ENCODE assay signal across 8 mouse cellular contexts in genomic region chr14:14013252-14013711, GRCm38 (mm10). TPM values are rescaled to one million over a fixed set of nuclear protein-coding genes. Genes with fewer than 3 reads are reported as not detected.
A peak's percentile ranks its signal among the peaks of the same experiment; 100 is the strongest.
DNase-seq lines count a peak whose midpoint lies in the region; ATAC-seq and TF ChIP-seq lines count a peak whose summit lies in the region.

No protein-coding gene starts in this region.

- H3K4me3 ChIP-seq in heart, embryonic 15.5 days = peak overlapping the region; percentile 89
- peak overlapping the region; percentile 56 to 83 (median 76) for H3K4me3 ChIP-seq in CH12.LX (replicated peaks in 1 of 3; ENCODE audit: low read depth in 2 of 3, low read length in 2 of 3, poor library complexity in 1 of 3)
- H3K4me3 ChIP-seq in liver, embryonic 12.5 days = peak overlapping the region; percentile 88
- peak overlapping the region; percentile 90 for H3K4me3 ChIP-seq in neural tube, embryonic 12.5 days

- no peaks in the 10 kb centered on the region for H3K9me3 ChIP-seq in heart, embryonic 15.5 days (replicated peaks)
- no peaks in the 10 kb centered on the region for H3K9me3 ChIP-seq in CH12.LX (replicated peaks; ENCODE audit: low read length)
- no peaks in the 10 kb centered on the region for H3K9me3 ChIP-seq in liver, embryonic 12.5 days (replicated peaks)
- H3K9me3 ChIP-seq in neural tube, embryonic 12.5 days = no peaks in the 10 kb centered on the region

- peak overlapping the region; percentile 96 for H3K9ac ChIP-seq in heart, embryonic 15.5 days
- H3K9ac ChIP-seq in CH12.LX (ENCODE audit: insufficient read depth, low read depth) = peak overlapping the region; percentile 96
- H3K9ac ChIP-seq in liver, embryonic 12.5 days = peak overlapping the region; percentile 90
- peak overlapping the region; percentile 99 for H3K9ac ChIP-seq in neural tube, embryonic 12.5 days

- no peak for TF ChIP-seq CTCF in CH12.LX (conservative IDR thresholded peaks at IDR 0.05 in 1 of 2, IDR thresholded peaks at IDR 0.05 in 1 of 2; ENCODE audit: low read depth in 2 of 2, low read length in 2 of 2)

- no peak for TF ChIP-seq EP300 in CH12.LX (IDR thresholded peaks at IDR 0.05; ENCODE audit: low read length)

- TF ChIP-seq RAD21 in CH12.LX (IDR thresholded peaks at IDR 0.05; ENCODE audit: low read depth, low read length) = no peak

- no peak for TF ChIP-seq POLR2A in CH12.LX (IDR thresholded peaks at IDR 0.05; ENCODE audit: low read depth, low read length)

- dilution Hi-C loops in CH12.LX (cut with MboI; ENCODE audit: extremely low pct_ligation_motif_present, extremely low pct_unique_long_range_greater_than_20kb, low sequenced_read_pairs) = no loop called here

- in situ Hi-C loops in CH12.LX (cut with MboI; ENCODE audit: low pct_ligation_motif_present, low pct_unique_long_range_greater_than_20kb, low sequenced_read_pairs) = no loop called here

- no peaks in the 10 kb centered on the region for H3K79me2 ChIP-seq in CH12.LX (replicated peaks; ENCODE audit: control insufficient read depth, extremely low read depth, insufficient read depth, poor library complexity, severe bottlenecking)

- H3K4me2 ChIP-seq in heart, embryonic 15.5 days = peak overlapping the region; percentile 87
- peak overlapping the region; percentile 57 for H3K4me2 ChIP-seq in CH12.LX (ENCODE audit: insufficient read depth, low read depth, poor library complexity, severe bottlenecking)
- peak overlapping the region; percentile 93 for H3K4me2 ChIP-seq in liver, embryonic 12.5 days
- peak overlapping the region; percentile 89 for H3K4me2 ChIP-seq in neural tube, embryonic 12.5 days (replicated peaks)

- peaks cover 14% of the 10 kb centered on the region for H3K4me1 ChIP-seq in heart, embryonic 15.5 days (replicated peaks)
- peaks cover 0 to 10% of the 10 kb centered on the region in 2 experiments; a peak in 2 of 4 replicates for H3K4me1 ChIP-seq in CH12.LX (ENCODE audit: control insufficient read depth in 1 of 2, insufficient read depth in 2 of 2)
- peaks cover 22% of the 10 kb centered on the region for H3K4me1 ChIP-seq in liver, embryonic 12.5 days
- H3K4me1 ChIP-seq in neural tube, embryonic 12.5 days = peaks cover 15% of the 10 kb centered on the region

- peak; percentile 41 for ATAC-seq in heart, embryonic 15.5 days (replicated peaks; ENCODE audit: insufficient number of reproducible peaks, insufficient read depth, low FRiP score, low read depth)
- peak; percentile 35 to 51; a peak in 3 of 4 replicates for ATAC-seq in hematopoietic stem cell, adult 5-6 weeks (replicated peaks in 1 of 2; ENCODE audit: insufficient read depth in 1 of 2, low FRiP score in 2 of 2, low TSS enrichment in 1 of 2, low read depth in 1 of 2, poor library complexity in 2 of 2, severe bottlenecking in 2 of 2)
- ATAC-seq in liver, embryonic 12.5 days = peak; percentile 63
- ATAC-seq in neural tube, embryonic 12.5 days (ENCODE audit: low FRiP score, low read depth) = peak; percentile 80

- DNase-seq in heart, adult 18-20 months = no peak
- peak; percentile 13 for DNase-seq in CH12.LX (ENCODE audit: extremely low read depth)
- peak; percentile 67 for DNase-seq in cerebellum, adult 11-12 months
- no peak for DNase-seq in layer of hippocampus, postnatal 36 days

- no peaks in the 10 kb centered on the region for H3K27me3 ChIP-seq in heart, embryonic 15.5 days
- no peaks in the 10 kb centered on the region for H3K27me3 ChIP-seq in CH12.LX (replicated peaks)
- no peaks in the 10 kb centered on the region for H3K27me3 ChIP-seq in liver, embryonic 12.5 days (replicated peaks)
- no peaks in the 10 kb centered on the region for H3K27me3 ChIP-seq in neural tube, embryonic 12.5 days (replicated peaks)

- peak overlapping the region; percentile 100 for H3K27ac ChIP-seq in heart, embryonic 15.5 days
- peak overlapping the region; percentile 45 for H3K27ac ChIP-seq in CH12.LX (ENCODE audit: insufficient read depth, low read depth)
- H3K27ac ChIP-seq in liver, embryonic 12.5 days = peak overlapping the region; percentile 94
- H3K27ac ChIP-seq in neural tube, embryonic 12.5 days = peak overlapping the region; percentile 98

- H3K36me3 ChIP-seq in heart, embryonic 15.5 days = 0 out of 2 replicates have a peak, but pooled peaks cover under 1% of the 10 kb centered on the region
- peaks cover 0 to 17% of the 10 kb centered on the region in 2 experiments for H3K36me3 ChIP-seq in CH12.LX (replicated peaks in 1 of 2; ENCODE audit: control insufficient read depth in 1 of 2, insufficient read depth in 1 of 2, low read length in 1 of 2)
- peaks cover 12% of the 10 kb centered on the region; the same call in 1 of the 2 replicates for H3K36me3 ChIP-seq in liver, embryonic 12.5 days
- no peaks in the 10 kb centered on the region for H3K36me3 ChIP-seq in neural tube, embryonic 12.5 days

- WGBS in heart, embryonic 15.5 days = under 1% methylated on average over 26 of the region's 27 CpGs
- WGBS in liver, embryonic 12.5 days (ENCODE audit: insufficient replicate concordance) = under 1% methylated on average over 26 of the region's 27 CpGs
- under 1% methylated on average over 21 of the region's 27 CpGs for WGBS in neural tube, embryonic 12.5 days

TF ChIP-seq in CH12.LX, 34 proteins besides CTCF, POLR2A, EP300 and RAD21:
- no peak for TF ChIP-seq CHD1 (IDR thresholded peaks at IDR 0.05; ENCODE audit: low read depth, low read length)
- no peak for TF ChIP-seq ZMIZ1 (IDR thresholded peaks at IDR 0.05; ENCODE audit: low read depth, low read length)
- no peak for TF ChIP-seq ZNF384 (IDR thresholded peaks at IDR 0.05; ENCODE audit: low read depth, low read length)
- no peak for TF ChIP-seq MYC (IDR thresholded peaks at IDR 0.05; ENCODE audit: low read depth, low read length)
- TF ChIP-seq E2F4 (IDR thresholded peaks at IDR 0.05; ENCODE audit: insufficient replicate concordance, low read depth, low read length) = no peak
- TF ChIP-seq MAX (IDR thresholded peaks at IDR 0.05; ENCODE audit: low read length) = no peak
- TF ChIP-seq BHLHE40 (IDR thresholded peaks at IDR 0.05; ENCODE audit: low read depth, low read length) = no peak
- TF ChIP-seq JUN (IDR thresholded peaks at IDR 0.05; ENCODE audit: insufficient read depth, low read depth, low read length) = no peak
TF ChIP-seq in CH12.LX: peak in this region for 0.

RNA-seq across cellular contexts. Expression of gene Thoc7, which starts 51.6 kb away (rescaled TPM):
- polyA plus RNA-seq in heart, embryonic 15.5 days (2015; fragmentation: Nextera tagmentation; extraction: Ambion mirVana) = 143 and 177 TPM in 2 replicates
- 10 to 100 TPM; 84.5 to 89.7 TPM for total RNA-seq in heart, adult 18-20 months (2021)
- 98.6 and 104 TPM in 2 replicates for total RNA-seq in CH12.LX (2012; rRNA removed)
- total RNA-seq in CH12.LX (2014; rRNA removed) = 209 and 218 TPM in 2 replicates
- 162 and 209 TPM in 2 replicates for polyA plus RNA-seq in CH12.LX (2012; ENCODE audit: insufficient read length, low read depth)
- 216 and 342 TPM in 2 replicates for total RNA-seq in hematopoietic stem cell, adult 5-6 weeks (2017)
- 116 TPM in 2 replicates for polyA plus RNA-seq in liver, embryonic 12.5 days (2016; fragmentation: Nextera tagmentation; extraction: Ambion mirVana)
- polyA plus RNA-seq in neural tube, embryonic 12.5 days (2016; fragmentation: Nextera tagmentation; extraction: Ambion mirVana) = 190 TPM in 2 replicates
- 100 to 1,000 TPM in 1 of 2 experiments, 10 to 100 TPM in 1; 93.8 to 101 TPM for total RNA-seq in layer of hippocampus, postnatal 36 days (2021)

RNA-seq across cellular contexts. Expression of gene Atxn7, which starts 52.0 kb away (rescaled TPM):
- 3.0 and 3.4 TPM in 2 replicates for polyA plus RNA-seq in heart, embryonic 15.5 days (2015; fragmentation: Nextera tagmentation; extraction: Ambion mirVana)
- 10 to 100 TPM; 14.0 to 16.6 TPM for total RNA-seq in heart, adult 18-20 months (2021)
- total RNA-seq in CH12.LX (2012; rRNA removed) (2.0 and 2.3 TPM in 2 replicates), CH12.LX (2014; rRNA removed) (2.1 and 2.7 TPM in 2 replicates)
- 5.6 and 6.6 TPM in 2 replicates for polyA plus RNA-seq in CH12.LX (2012; ENCODE audit: insufficient read length, low read depth)
- total RNA-seq in hematopoietic stem cell, adult 5-6 weeks (2017) = 25.4 and 33.5 TPM in 2 replicates
- 2.0 and 2.5 TPM in 2 replicates for polyA plus RNA-seq in liver, embryonic 12.5 days (2016; fragmentation: Nextera tagmentation; extraction: Ambion mirVana)
- 3.8 and 3.9 TPM in 2 replicates for polyA plus RNA-seq in neural tube, embryonic 12.5 days (2016; fragmentation: Nextera tagmentation; extraction: Ambion mirVana)
- total RNA-seq in layer of hippocampus, postnatal 36 days (2021) = 10 to 100 TPM; 29.0 to 32.6 TPM

Comparison
In these comparisons a context has a peak if more than half of its experiments do, and no peak if none do; other contexts are left out.
1. H3K27ac ChIP-seq: peak in every context shown above with its lines; median percentile 100 in heart, embryonic 15.5 days; 98 in neural tube, embryonic 12.5 days; 94 in liver, embryonic 12.5 days; 45 in CH12.LX.
2. DNase-seq: peak in CH12.LX (single experiment) and cerebellum, adult 11-12 months (single experiment); none in heart, adult 18-20 months (0 of 2) and layer of hippocampus, postnatal 36 days (0 of 2).
3. Peak in every context shown above with its lines, with median percentiles within 50 percentile points of each other: ATAC-seq, H3K4me2 ChIP-seq, H3K4me3 ChIP-seq and H3K9ac ChIP-seq.